Comparison of ENCODE assay signal across 13 mouse cellular contexts in genomic region chr10:22306452-22306851, GRCm38 (mm10). TPM values are rescaled to one million over a fixed set of nuclear protein-coding genes. Genes with fewer than 3 reads are reported as not detected.
DNase-seq lines count a peak whose midpoint lies in the region; ATAC-seq and TF ChIP-seq lines count a peak whose summit lies in the region.
"Had no signal": no experiment of that assay in that cellular context is flagged by ENCODE, and none has a peak within 500 bp of the region (broad histone marks: within the 10 kb centered on the region; RNA-seq: fewer than 3 reads in every experiment).

No protein-coding gene starts in this region.

- TF ChIP-seq CTCF in C2C12 (IDR thresholded peaks at IDR 0.05; ENCODE audit: control insufficient read depth, insufficient read depth, insufficient read length) = no peak
- TF ChIP-seq CTCF in small intestine, adult 2 months (IDR thresholded peaks at IDR 0.05; ENCODE audit: extremely low read depth, insufficient read length, insufficient replicate concordance, low read depth, low read length) = no peak
- TF ChIP-seq CTCF in hindbrain, postnatal 0 days (IDR thresholded peaks at IDR 0.05; ENCODE audit: low read depth) = no peak

- H3K27me3 ChIP-seq in C2C12 (ENCODE audit: control insufficient read depth, insufficient read depth, insufficient read length) = no peaks in the 10 kb centered on the region
- no peaks in the 10 kb centered on the region for H3K27me3 ChIP-seq in liver, embryonic 12.5 days (replicated peaks)
- H3K27me3 ChIP-seq in small intestine, adult 2 months (ENCODE audit: control insufficient read depth, insufficient read depth, low read length) = no peaks in the 10 kb centered on the region
- no peaks in the 10 kb centered on the region for H3K27me3 ChIP-seq in hindbrain, postnatal 0 days (ENCODE audit: insufficient read depth, low read length)
- H3K27me3 ChIP-seq: midbrain, embryonic 12.5 days had no signal

- peaks cover 17% of the 10 kb centered on the region for H3K79me2 ChIP-seq in C2C12 (ENCODE audit: control insufficient read depth, insufficient read depth)

- H3K36me3 ChIP-seq in C2C12 (ENCODE audit: control insufficient read depth, insufficient read depth) = no peaks in the 10 kb centered on the region
- no peaks in the 10 kb centered on the region for H3K36me3 ChIP-seq in liver, embryonic 12.5 days
- no peaks in the 10 kb centered on the region for H3K36me3 ChIP-seq in small intestine, adult 2 months (ENCODE audit: control insufficient read depth, insufficient read depth, low read length)
- H3K36me3 ChIP-seq in hindbrain, postnatal 0 days (ENCODE audit: insufficient read depth, low read length) = no peaks in the 10 kb centered on the region
- H3K36me3 ChIP-seq: midbrain, embryonic 12.5 days had no signal

- H3K9ac ChIP-seq in liver, embryonic 12.5 days = no peak overlapping the region
- H3K9ac ChIP-seq in hindbrain, postnatal 0 days (replicated peaks; ENCODE audit: low read length) = no peak overlapping the region
- H3K9ac ChIP-seq: midbrain, embryonic 12.5 days had no signal

- 25% methylated on average over 4 of the region's 4 CpGs for WGBS in liver, embryonic 12.5 days (ENCODE audit: insufficient replicate concordance)
- 44% methylated on average over 4 of the region's 4 CpGs for WGBS in small intestine, adult 2 months
- WGBS in hindbrain, postnatal 0 days = 67% methylated on average over 4 of the region's 4 CpGs

- H3K4me1 ChIP-seq in liver, embryonic 12.5 days = no peaks in the 10 kb centered on the region
- no peaks in the 10 kb centered on the region for H3K4me1 ChIP-seq in small intestine, adult 2 months (ENCODE audit: control insufficient read depth, insufficient read depth, insufficient read length, low read length)
- no peaks in the 10 kb centered on the region for H3K4me1 ChIP-seq in hindbrain, postnatal 0 days (ENCODE audit: insufficient read depth, low read length)
- H3K4me1 ChIP-seq: midbrain, embryonic 12.5 days had no signal

- H3ac ChIP-seq in C2C12 (ENCODE audit: control insufficient read depth, insufficient read length, low read depth) = peak overlapping the region; percentile 34

- TF ChIP-seq POLR2A in small intestine, adult 2 months (IDR thresholded peaks at IDR 0.05; ENCODE audit: low read depth, low read length) = no peak

- H3K4me3 ChIP-seq in C2C12 (ENCODE audit: insufficient read depth, poor library complexity, severe bottlenecking) = peak overlapping the region; percentile 32
- H3K4me3 ChIP-seq in liver, embryonic 12.5 days = peak overlapping the region; percentile 24
- H3K4me3 ChIP-seq in small intestine, adult 2 months (ENCODE audit: low read depth, low read length) = peak overlapping the region; percentile 19; the same call in 1 of the 2 replicates
- no peak overlapping the region for H3K4me3 ChIP-seq in hindbrain, postnatal 0 days (ENCODE audit: low read length)
- H3K4me3 ChIP-seq: heart, adult 2 months; layer of hippocampus, adult 2 months; midbrain, embryonic 12.5 days had no signal

- DNase-seq in NIH3T3 (ENCODE audit: low read depth) = peak; percentile 94
- DNase-seq in hindbrain, postnatal 0 days (ENCODE audit: low spot score) = no peak
- DNase-seq in left cerebral cortex, postnatal 14 days (ENCODE audit: low spot score in 2 of 2) = no peak
- DNase-seq in urinary bladder, adult 2 months (ENCODE audit: low spot score) = no peak
- DNase-seq in neural tube, embryonic 10.5 days (ENCODE audit: extremely low spot score, low spot score) = no peak
- DNase-seq: adrenal gland, postnatal 36 days; right cerebral cortex, postnatal 14 days had no signal

- peak overlapping the region; percentile 46 for H3K4me2 ChIP-seq in liver, embryonic 12.5 days
- no peak overlapping the region for H3K4me2 ChIP-seq in hindbrain, postnatal 0 days (ENCODE audit: low read depth, low read length)
- H3K4me2 ChIP-seq: midbrain, embryonic 12.5 days had no signal

- peaks cover 2% of the 10 kb centered on the region for H3K79me3 ChIP-seq in C2C12 (ENCODE audit: low read depth)

- intact Hi-C loops in left cerebral cortex, postnatal 14 days (cut with DNase I) = no loop called here

- H3K9me3 ChIP-seq in liver, embryonic 12.5 days (replicated peaks) = no peaks in the 10 kb centered on the region
- H3K9me3 ChIP-seq in hindbrain, postnatal 0 days (ENCODE audit: low read length) = no peaks in the 10 kb centered on the region
- H3K9me3 ChIP-seq: midbrain, embryonic 12.5 days had no signal

- H3K27ac ChIP-seq in liver, embryonic 12.5 days = no peak overlapping the region
- no peak overlapping the region; the same call in 1 of the 2 replicates for H3K27ac ChIP-seq in small intestine, adult 2 months (ENCODE audit: insufficient read depth, low read depth, low read length)
- no peak overlapping the region for H3K27ac ChIP-seq in hindbrain, postnatal 0 days
- H3K27ac ChIP-seq: heart, adult 2 months; layer of hippocampus, adult 2 months; midbrain, embryonic 12.5 days had no signal

- ATAC-seq in liver, embryonic 12.5 days = peak; percentile 76
- ATAC-seq in hindbrain, postnatal 0 days = no peak

TF ChIP-seq in C2C12, 6 proteins besides CTCF, POLR2A, EP300 and RAD21:
- no peak for TF ChIP-seq MYOG (IDR thresholded peaks at IDR 0.05; ENCODE audit: control insufficient read depth, extremely low read depth, insufficient read length)
- peak; percentile 45 for TF ChIP-seq MAX (IDR thresholded peaks at IDR 0.05)
TF ChIP-seq in C2C12: peak in this region for 1.

RNA-seq across cellular contexts. Expression of gene Raet1d, which starts 53.9 kb away (rescaled TPM):
- polyA plus RNA-seq in C2C12 (2012; fragmentation: generic; extraction: Trizol) = 7.4 TPM
- 6.0 and 7.1 TPM in 2 replicates for polyA plus RNA-seq in liver, embryonic 12.5 days (2016; fragmentation: Nextera tagmentation; extraction: Ambion mirVana)
- not detected in 2 replicates for polyA plus RNA-seq in small intestine, adult 2 months (2012; rRNA removed)
- total RNA-seq in hindbrain, postnatal 0 days (2014; rRNA removed) = 0.10 TPM in 1 of 2 replicates, not detected in the other
- 0.71 and 1.2 TPM in 2 replicates for polyA plus RNA-seq in hindbrain, postnatal 0 days (2015; fragmentation: Nextera tagmentation; extraction: Ambion mirVana)
- total RNA-seq in left cerebral cortex, postnatal 14 days (2021) = not detected
- 1.3 and 1.6 TPM in 2 replicates for polyA plus RNA-seq in urinary bladder, adult 2 months (2012; rRNA removed)
- total RNA-seq: adrenal gland, postnatal 36 days; heart, adult 2 months; layer of hippocampus, adult 2 months had no signal
